In genomic region chr9:37616770-37617169, GRCm38 (mm10) we compare ENCODE assay signal across 8 mouse cellular contexts. TPM values are rescaled to one million over a fixed set of nuclear protein-coding genes. Genes with fewer than 3 reads are reported as not detected.
A peak's percentile ranks its signal among the peaks of the same experiment; 100 is the strongest.
DNase-seq lines count a peak whose midpoint lies in the region; ATAC-seq and TF ChIP-seq lines count a peak whose summit lies in the region.

No protein-coding gene starts in this region.

- H3K4me1 ChIP-seq in thymus, adult 2 months (replicated peaks; ENCODE audit: control insufficient read depth, insufficient read depth, low read length), result peaks cover 12% of the 10 kb centered on the region
- H3K4me1 ChIP-seq in cortical plate, adult 2 months (ENCODE audit: control insufficient read depth, insufficient read depth, low read length), result peaks cover 3% of the 10 kb centered on the region; the same call in 1 of the 2 replicates
- H3K4me1 ChIP-seq in lung, embryonic 14.5 days (ENCODE audit: insufficient read depth), result no peaks in the 10 kb centered on the region

- H3K4me3 ChIP-seq in gastrocnemius, adult 2 months, result no peak overlapping the region
- no peak overlapping the region for H3K4me3 ChIP-seq in thymus, adult 2 months (ENCODE audit: control insufficient read depth, insufficient read depth, low read length)
- no peak overlapping the region for H3K4me3 ChIP-seq in cortical plate, adult 2 months (ENCODE audit: insufficient read depth, low read length)
- no peak overlapping the region for H3K4me3 ChIP-seq in lung, embryonic 14.5 days (ENCODE audit: low read depth, low read length)

- no peaks in the 10 kb centered on the region for H3K9me3 ChIP-seq in lung, embryonic 14.5 days (ENCODE audit: low read depth, low read length)

- WGBS in thymus, adult 2 months, result 64% methylated on average over 2 of the region's 2 CpGs
- WGBS in lung, embryonic 14.5 days, result 55% methylated on average over 2 of the region's 2 CpGs

- intact Hi-C loops in gastrocnemius, adult 2 months (cut with DNase I), result loop anchor here (1.0 to 5.0 kb wide), 3 partner anchors 74 to 186 kb away; no protein-coding TSS in a partner anchor
- intact Hi-C loops in left cerebral cortex, postnatal 14 days (cut with DNase I), result no loop called here

- no peak for DNase-seq in gastrocnemius, adult 2 months
- DNase-seq in gastrocnemius, postnatal 25 days, result no peak
- peak; percentile 40 for DNase-seq in thymus, adult 2 months
- no peak for DNase-seq in thymus, postnatal 36 days
- peak; percentile 70 for DNase-seq in lung, embryonic 14.5 days
- DNase-seq in right cerebral cortex, adult 18-20 months, result no peak
- no peak for DNase-seq in left cerebral cortex, postnatal 14 days (ENCODE audit: low spot score in 2 of 2)

- no peak overlapping the region for H3K4me2 ChIP-seq in lung, embryonic 14.5 days

- H3K9ac ChIP-seq in lung, embryonic 14.5 days, result no peak overlapping the region

- no peak for ATAC-seq in lung, embryonic 14.5 days (ENCODE audit: insufficient read depth)

- H3K27ac ChIP-seq in gastrocnemius, adult 2 months, result no peak overlapping the region
- H3K27ac ChIP-seq in thymus, adult 2 months (ENCODE audit: control insufficient read depth, insufficient read depth, low read length), result no peak overlapping the region
- H3K27ac ChIP-seq in cortical plate, adult 2 months (ENCODE audit: insufficient read depth, low read length), result no peak overlapping the region
- no peak overlapping the region for H3K27ac ChIP-seq in lung, embryonic 14.5 days (ENCODE audit: low read depth)

- no peaks in the 10 kb centered on the region for H3K27me3 ChIP-seq in thymus, adult 2 months (ENCODE audit: control insufficient read depth, insufficient read depth, low read length)
- no peaks in the 10 kb centered on the region for H3K27me3 ChIP-seq in lung, embryonic 14.5 days (ENCODE audit: insufficient read depth, low read length)

- H3K36me3 ChIP-seq in thymus, adult 2 months (ENCODE audit: control insufficient read depth, insufficient read depth, low read length), result no peaks in the 10 kb centered on the region
- H3K36me3 ChIP-seq in lung, embryonic 14.5 days (ENCODE audit: insufficient read depth), result no peaks in the 10 kb centered on the region

- TF ChIP-seq CTCF in gastrocnemius, adult 2 months (IDR thresholded peaks at IDR 0.05), result peak; percentile 72
- no peak for TF ChIP-seq CTCF in thymus, adult 2 months (IDR thresholded peaks at IDR 0.05; ENCODE audit: borderline replicate concordance, control insufficient read depth, extremely low read depth, insufficient read depth, low read length, poor library complexity)
- TF ChIP-seq CTCF in cortical plate, adult 2 months (IDR thresholded peaks at IDR 0.05; ENCODE audit: extremely low read depth, insufficient read depth, low read length), result peak; percentile 60
- peak; percentile 83 for TF ChIP-seq CTCF in lung, embryonic 14.5 days (IDR thresholded peaks at IDR 0.05; ENCODE audit: low read depth)

- TF ChIP-seq POLR2A in thymus, adult 2 months (IDR thresholded peaks at IDR 0.05; ENCODE audit: control insufficient read depth, extremely low read depth, insufficient read depth, low read length, poor library complexity), result no peak
- TF ChIP-seq POLR2A in cortical plate, adult 2 months (IDR thresholded peaks at IDR 0.05; ENCODE audit: extremely low read depth, insufficient read depth, low read length), result no peak

RNA-seq across cellular contexts. Expression of gene Spa17, which starts 3.2 kb away (rescaled TPM):
- total RNA-seq in gastrocnemius, adult 2 months (2021), result 1 to 10 TPM; 3.1 to 4.1 TPM
- total RNA-seq in gastrocnemius, postnatal 25 days (2021), result 1 to 10 TPM; 2.0 to 3.4 TPM
- polyA plus RNA-seq in thymus, adult 2 months (2012; rRNA removed), result 0.20 and 0.47 TPM in 2 replicates
- 4.8 and 5.0 TPM in 2 replicates for polyA plus RNA-seq in cortical plate, adult 2 months (2012; rRNA removed)
- polyA plus RNA-seq in lung, embryonic 14.5 days (2014; fragmentation: Nextera tagmentation; extraction: Ambion mirVana), result 7.1 and 7.5 TPM in 2 replicates
- total RNA-seq in left cerebral cortex, postnatal 14 days (2021), result 1 to 10 TPM; 1.3 TPM

RNA-seq across cellular contexts. Expression of gene Tbrg1, which starts 40.3 kb away (rescaled TPM):
- total RNA-seq in gastrocnemius, adult 2 months (2021), result 10 to 100 TPM; 29.3 to 31.7 TPM
- total RNA-seq in gastrocnemius, postnatal 25 days (2021), result 10 to 100 TPM; 28.7 to 32.5 TPM
- 46.5 and 54.2 TPM in 2 replicates for polyA plus RNA-seq in thymus, adult 2 months (2012; rRNA removed)
- polyA plus RNA-seq in cortical plate, adult 2 months (2012; rRNA removed), result 48.0 TPM in 2 replicates
- 128 and 139 TPM in 2 replicates for polyA plus RNA-seq in lung, embryonic 14.5 days (2014; fragmentation: Nextera tagmentation; extraction: Ambion mirVana)
- total RNA-seq in left cerebral cortex, postnatal 14 days (2021), result 10 to 100 TPM; 52.8 to 59.8 TPM

RNA-seq across cellular contexts. Expression of gene Panx3, which starts 52.3 kb away (rescaled TPM):
- not detected for total RNA-seq in gastrocnemius, adult 2 months (2021)
- not detected for total RNA-seq in gastrocnemius, postnatal 25 days (2021)
- polyA plus RNA-seq in thymus, adult 2 months (2012; rRNA removed), result not detected in 2 replicates
- polyA plus RNA-seq in cortical plate, adult 2 months (2012; rRNA removed), result not detected in 2 replicates
- polyA plus RNA-seq in lung, embryonic 14.5 days (2014; fragmentation: Nextera tagmentation; extraction: Ambion mirVana), result not detected in 2 replicates
- total RNA-seq in left cerebral cortex, postnatal 14 days (2021), result not detected

Comparison
In these comparisons a context has a peak if more than half of its experiments do, and no peak if none do; other contexts are left out.
1. DNase-seq: peak in thymus, adult 2 months (single experiment) and lung, embryonic 14.5 days (single experiment); none in gastrocnemius, adult 2 months (single experiment), gastrocnemius, postnatal 25 days (single experiment), thymus, postnatal 36 days (0 of 2), right cerebral cortex, adult 18-20 months (single experiment) and left cerebral cortex, postnatal 14 days (0 of 2).